Mouse (Mus musculus): ENCODE data around the gene Slc25a20. TPM values are rescaled to one million over a fixed set of nuclear protein-coding genes. Genes with fewer than 3 reads are reported as not detected.
"Not testable (repeated sequence)": the region's sequence is repeated elsewhere in the genome, so short reads cannot be mapped to it uniquely, and the experiment has no call there.

Slc25a20 gene
- total and polyA plus RNA-seq, 3 experiments: 122 to 203 (median 190) TPM

DNA sequence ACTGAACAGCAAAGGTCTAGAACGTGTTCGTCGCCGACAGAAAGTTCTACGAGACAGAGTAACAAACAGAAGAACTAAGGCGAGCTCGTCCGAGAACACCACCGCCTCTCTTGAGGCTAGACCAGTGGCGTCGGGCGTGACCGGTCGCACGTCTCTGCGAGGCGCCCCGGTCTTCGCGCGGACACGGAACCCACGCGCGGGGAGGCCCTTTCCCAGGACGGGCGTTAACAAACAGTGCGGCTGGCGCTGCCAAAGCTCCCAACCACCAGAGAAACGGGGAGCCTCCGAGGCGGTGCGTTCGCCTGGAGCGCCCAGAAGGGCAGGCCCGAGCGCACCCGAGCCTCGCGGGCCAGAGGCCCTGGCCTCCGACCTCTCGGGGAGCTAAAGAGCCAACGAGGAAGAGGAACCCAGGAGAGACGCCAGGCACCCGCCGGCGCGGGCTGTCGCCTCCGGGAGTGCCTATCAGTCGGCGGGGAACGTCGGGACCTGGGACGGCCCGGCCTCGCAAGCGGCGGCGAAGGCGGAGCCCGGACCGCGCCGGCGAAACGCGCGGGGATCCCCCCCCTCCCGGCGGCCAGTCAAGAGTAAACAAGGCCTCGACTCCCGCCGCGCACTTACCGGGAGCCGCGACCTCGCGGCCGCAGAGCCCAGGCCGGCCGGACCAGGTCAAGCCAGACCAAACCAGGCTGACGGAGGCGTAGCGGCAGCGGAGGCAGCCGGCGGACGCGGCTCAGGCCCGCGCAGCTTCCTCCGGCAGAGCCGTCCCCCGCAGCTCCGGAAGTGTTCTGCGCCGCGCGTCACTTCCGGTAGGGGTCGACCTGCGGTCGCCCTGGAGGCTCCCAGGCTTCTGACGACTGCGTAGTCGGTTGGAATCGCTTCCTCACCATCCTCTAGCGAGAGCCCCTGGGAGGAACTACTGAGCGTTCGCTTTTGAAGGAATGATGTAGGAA lies 13.0 kb upstream of the Slc25a20 start, which contains the start of gene Arih2:
Gene Arih2 (minus strand): TSS at position 776 of the 950 bp plus-strand sequence.
- H3K4me1 ChIP-seq (ENCODE audit: control insufficient read depth, insufficient read depth, low read length): peaks cover 10% of the 10 kb centered on the region
- DNase-seq: peak; percentile 96
- peak within 1 kb of the TSS; percentile 87 for H3K4me3 ChIP-seq
- H3K9ac ChIP-seq (ENCODE audit: low read depth, low read length): peak within 1 kb of the TSS; percentile 99
- peaks cover 12% of the 10 kb centered on the region for H3K36me3 ChIP-seq (ENCODE audit: control insufficient read depth, insufficient read depth, low read length)
- intact Hi-C loops (cut with DNase I): loop anchor here (5.0 kb wide), 2 partner anchors 43 to 72 kb away; partner anchors contain the start of gene Wdr6
- under 1% methylated on average over 112 of the region's 112 CpGs for WGBS
- peak within 1 kb of the TSS; percentile 99 for H3K27ac ChIP-seq
- peak; percentile 66; the same call in 1 of the 2 replicates for TF ChIP-seq EP300 (IDR thresholded peaks at IDR 0.05; ENCODE audit: insufficient read depth, low read depth, low read length)
- TF ChIP-seq POLR2A (IDR thresholded peaks at IDR 0.05; ENCODE audit: insufficient read depth, low read depth, low read length): peak; percentile 98
- TF ChIP-seq CTCF (IDR thresholded peaks at IDR 0.05): peak; percentile 20; the same call in 1 of the 2 replicates
- H3K79me2 ChIP-seq (replicated peaks; ENCODE audit: control insufficient read depth, insufficient read depth, low read length): peaks cover 8% of the 10 kb centered on the region
- no peaks in the 10 kb centered on the region for H3K27me3 ChIP-seq (ENCODE audit: control insufficient read depth, insufficient read depth, low read length)

DNA sequence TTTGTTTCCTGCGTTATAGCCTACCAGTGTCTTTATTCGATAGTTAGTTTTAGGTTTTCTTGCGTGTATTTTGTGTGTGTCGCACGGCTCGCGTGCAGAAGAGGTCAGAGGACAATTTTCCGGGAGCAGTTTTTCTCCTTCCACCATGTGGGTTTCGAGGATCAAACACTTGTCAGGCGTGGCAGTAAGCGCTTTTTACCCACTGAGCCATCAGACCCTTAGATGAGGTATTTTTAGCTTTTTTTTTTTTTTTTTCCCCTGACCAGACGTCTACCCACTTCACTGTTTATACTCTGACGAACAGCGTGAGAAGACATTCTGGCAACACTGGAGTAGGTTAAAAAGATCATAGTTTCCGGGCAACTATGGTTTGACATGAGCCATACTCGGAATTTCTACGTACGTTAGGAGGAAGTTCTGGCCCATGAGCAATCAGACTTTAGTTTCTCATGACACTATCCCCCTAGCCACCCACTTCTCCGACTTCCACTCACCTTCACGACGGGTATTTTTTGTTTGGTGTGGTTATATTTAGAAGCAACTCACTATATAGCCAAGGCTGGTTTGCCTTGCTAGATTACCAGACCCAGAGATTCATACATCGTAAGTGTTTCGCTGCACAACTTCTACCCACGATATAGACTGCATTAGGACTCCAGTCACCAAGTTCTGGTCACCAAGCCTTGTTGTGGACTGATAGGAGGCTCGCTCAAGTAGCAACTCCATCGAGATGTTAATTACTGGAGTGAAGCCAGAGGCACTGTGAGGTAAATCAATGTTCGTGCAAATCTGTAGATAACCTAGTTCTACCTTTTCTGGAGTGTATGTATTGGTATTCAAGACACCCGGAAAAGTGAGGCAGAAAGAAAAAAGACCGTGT lies 12.1 kb upstream of the Slc25a20 start:
- H3K79me2 ChIP-seq (replicated peaks; ENCODE audit: control insufficient read depth, insufficient read depth, low read length): peaks cover 8% of the 10 kb centered on the region
- peak overlapping the region; percentile 87 for H3K4me3 ChIP-seq
- peak overlapping the region; percentile 99 for H3K27ac ChIP-seq
- H3K27me3 ChIP-seq (ENCODE audit: control insufficient read depth, insufficient read depth, low read length): no peaks in the 10 kb centered on the region
- no peak for TF ChIP-seq POLR2A (IDR thresholded peaks at IDR 0.05; ENCODE audit: insufficient read depth, low read depth, low read length)
- TF ChIP-seq CTCF (IDR thresholded peaks at IDR 0.05): no peak
- no peak for TF ChIP-seq EP300 (IDR thresholded peaks at IDR 0.05; ENCODE audit: insufficient read depth, low read depth, low read length)
- peak overlapping the region; percentile 99 for H3K9ac ChIP-seq (ENCODE audit: low read depth, low read length)
- WGBS: 13% methylated on average over 29 of the region's 29 CpGs
- peaks cover 12% of the 10 kb centered on the region for H3K36me3 ChIP-seq (ENCODE audit: control insufficient read depth, insufficient read depth, low read length)
- intact Hi-C loops (cut with DNase I): loop anchor here (5.0 kb wide), 2 partner anchors 42 to 72 kb away; partner anchors contain the start of gene Wdr6
- no peak for DNase-seq
- peaks cover 10% of the 10 kb centered on the region for H3K4me1 ChIP-seq (ENCODE audit: control insufficient read depth, insufficient read depth, low read length)

DNA sequence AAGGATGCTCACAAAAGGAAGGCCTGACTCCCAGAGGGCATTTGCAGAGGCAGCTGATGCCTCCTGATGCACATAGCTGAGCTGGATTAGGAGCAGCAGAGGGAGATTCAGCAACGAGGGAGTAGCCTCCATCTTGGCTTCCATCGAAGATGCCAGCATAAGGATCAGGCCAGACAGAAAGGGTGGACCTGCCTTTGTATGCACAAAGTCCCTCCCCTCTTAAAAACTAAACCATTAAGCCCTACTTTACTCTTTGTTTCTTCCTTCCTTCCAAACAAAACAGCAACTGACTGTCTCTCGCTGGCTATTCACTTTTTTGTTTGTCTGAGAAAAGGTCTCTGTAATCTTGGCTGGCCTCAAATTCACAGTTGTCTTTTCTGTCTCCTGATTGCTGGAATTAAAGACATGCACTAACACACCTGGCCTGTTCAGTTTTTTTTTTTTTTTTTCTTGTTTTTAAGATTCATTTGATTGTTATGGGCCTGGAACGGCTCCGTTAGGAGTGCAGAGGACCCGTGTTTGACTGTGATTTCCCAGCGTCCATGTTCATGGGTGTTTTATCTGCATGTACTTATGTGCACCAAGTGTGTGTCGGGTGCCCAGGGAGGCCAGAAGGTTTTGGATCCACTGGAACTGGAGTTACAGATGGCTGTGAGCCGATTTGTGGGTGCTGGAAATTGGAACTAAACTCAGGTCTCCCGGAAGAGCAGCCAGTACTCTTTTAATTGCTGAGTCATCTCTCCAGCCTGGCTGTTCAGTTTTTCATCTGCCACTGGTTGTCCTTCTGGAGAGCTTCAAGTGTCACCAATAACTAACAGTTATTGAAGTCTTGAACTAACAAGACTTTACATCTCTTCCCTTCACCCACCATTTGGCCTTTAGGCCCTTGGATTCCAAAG lies 7.1 kb upstream of the Slc25a20 start:
- H3K4me1 ChIP-seq (ENCODE audit: control insufficient read depth, insufficient read depth, low read length): peaks cover 3% of the 10 kb centered on the region
- no peak overlapping the region for H3K4me3 ChIP-seq
- H3K79me2 ChIP-seq (replicated peaks; ENCODE audit: control insufficient read depth, insufficient read depth, low read length): no peaks in the 10 kb centered on the region
- no peak for TF ChIP-seq CTCF (IDR thresholded peaks at IDR 0.05)
- no peak for TF ChIP-seq POLR2A (IDR thresholded peaks at IDR 0.05; ENCODE audit: insufficient read depth, low read depth, low read length)
- no peak for TF ChIP-seq EP300 (IDR thresholded peaks at IDR 0.05; ENCODE audit: insufficient read depth, low read depth, low read length)
- H3K9ac ChIP-seq (ENCODE audit: low read depth, low read length): no peak overlapping the region
- WGBS: 73% methylated on average over 10 of the region's 10 CpGs
- H3K36me3 ChIP-seq (ENCODE audit: control insufficient read depth, insufficient read depth, low read length): peaks cover 3% of the 10 kb centered on the region; the same call in 1 of the 2 replicates
- no peak for DNase-seq
- intact Hi-C loops (cut with DNase I): no loop called here
- no peaks in the 10 kb centered on the region for H3K27me3 ChIP-seq (ENCODE audit: control insufficient read depth, insufficient read depth, low read length)
- no peak overlapping the region for H3K27ac ChIP-seq

DNA sequence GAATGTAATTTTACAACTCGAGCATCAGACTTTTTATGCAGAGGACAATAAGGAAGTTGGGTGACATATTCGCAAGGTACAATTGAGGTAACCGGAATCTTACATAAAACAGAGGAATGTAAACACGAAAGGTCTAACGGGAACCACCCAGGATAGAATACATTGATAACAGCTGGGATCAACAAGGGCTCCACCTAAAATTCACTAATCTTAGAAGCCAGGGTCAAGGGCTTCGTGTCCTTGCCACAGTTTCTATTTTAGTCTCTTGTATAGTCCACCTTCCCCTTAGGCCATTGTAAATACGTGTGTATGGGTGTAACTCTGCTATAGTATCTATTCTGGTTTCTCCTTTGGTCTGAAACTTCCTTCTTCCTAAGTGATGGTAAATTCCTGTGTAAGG lies 6.0 kb upstream of the Slc25a20 start:
- H3K9ac ChIP-seq (ENCODE audit: low read depth, low read length); H3K27me3 ChIP-seq (ENCODE audit: control insufficient read depth, insufficient read depth, low read length); H3K27ac ChIP-seq; DNase-seq; intact Hi-C loops (cut with DNase I); H3K4me3 ChIP-seq; H3K79me2 ChIP-seq (replicated peaks; ENCODE audit: control insufficient read depth, insufficient read depth, low read length); H3K4me1 ChIP-seq (ENCODE audit: control insufficient read depth, insufficient read depth, low read length); H3K36me3 ChIP-seq (ENCODE audit: control insufficient read depth, insufficient read depth, low read length): not testable (repeated sequence)
- WGBS: 60% methylated on average over 7 of the region's 7 CpGs

DNA sequence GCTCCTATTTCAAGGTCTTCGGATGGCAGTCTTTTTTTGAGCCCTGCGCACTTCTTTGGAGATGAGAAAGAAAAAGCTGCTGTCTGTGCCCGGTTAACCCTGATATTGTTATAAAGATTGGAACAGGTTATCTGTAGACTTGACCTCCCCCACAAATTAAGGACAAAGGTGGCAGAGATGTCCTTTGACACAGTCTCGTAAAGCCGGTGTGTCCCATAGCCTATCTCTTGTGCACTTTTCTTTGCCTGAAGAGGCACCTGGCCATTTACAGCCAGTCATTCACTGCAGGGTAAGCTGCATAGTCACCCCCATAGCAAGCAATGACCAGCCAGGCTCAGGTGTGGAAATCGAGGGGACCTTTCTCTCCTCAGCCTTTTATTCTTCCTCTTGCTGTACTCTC lies 772 bp downstream of the Slc25a20 start:
- peaks cover 6% of the 10 kb centered on the region for H3K36me3 ChIP-seq (ENCODE audit: control insufficient read depth, insufficient read depth, low read length)
- 22% methylated on average over 6 of the region's 6 CpGs for WGBS
- DNase-seq: peak in 1 of 2 experiments; percentile 4
- intact Hi-C loops (cut with DNase I): no loop called here
- H3K79me2 ChIP-seq (replicated peaks; ENCODE audit: control insufficient read depth, insufficient read depth, low read length): no peaks in the 10 kb centered on the region; the same call in 1 of the 2 replicates
- H3K27me3 ChIP-seq (ENCODE audit: control insufficient read depth, insufficient read depth, low read length): no peaks in the 10 kb centered on the region
- peaks cover 3% of the 10 kb centered on the region for H3K4me1 ChIP-seq (ENCODE audit: control insufficient read depth, insufficient read depth, low read length)
- peak overlapping the region; percentile 81 for H3K27ac ChIP-seq
- H3K9ac ChIP-seq (ENCODE audit: low read depth, low read length): peak overlapping the region; percentile 80
- peak overlapping the region; percentile 66 for H3K4me3 ChIP-seq
- TF ChIP-seq EP300 (IDR thresholded peaks at IDR 0.05; ENCODE audit: insufficient read depth, low read depth, low read length) (no peak), POLR2A (IDR thresholded peaks at IDR 0.05; ENCODE audit: insufficient read depth, low read depth, low read length) (no peak), CTCF (IDR thresholded peaks at IDR 0.05) (no peak)
